Mouse (Mus musculus) thymus, adult 18-20 months (tissue): ENCODE measurements around the gene Cd59a.
"Not testable (repeated sequence)": the region's sequence is repeated elsewhere in the genome, so short reads cannot be mapped to it uniquely, and the experiment has no call there.

Experiments used
- DNase-seq, 2 experiments: peaks; one replicate each; pipeline ENCODE4 v3.0.0; 2022; ENCODE audit warnings: mixed read lengths in 2 of 2

The Cd59a gene

GRCm38 (mm10) chr2:104109528-104109927 lies 13.9 kb downstream of the Cd59a start:
- DNase-seq: no peak

- no peak for DNase-seq
Measured at GRCm38 (mm10) chr2:104110031-104110430, 14.4 kb downstream of the Cd59a start.

GRCm38 (mm10) chr2:104111170-104111797 lies 15.7 kb downstream of the Cd59a start:
- not testable (repeated sequence) for DNase-seq

- DNase-seq: not testable (repeated sequence)
Measured at GRCm38 (mm10) chr2:104113563-104113962, 18.0 kb downstream of the Cd59a start.

GRCm38 (mm10) chr2:104114898-104115297 lies 19.3 kb downstream of the Cd59a start:
- no peak for DNase-seq

GRCm38 (mm10) chr2:104117173-104117572 lies 21.6 kb downstream of the Cd59a start:
- not testable (repeated sequence) for DNase-seq

- DNase-seq: no peak
Measured at GRCm38 (mm10) chr2:104119097-104119496, 23.5 kb downstream of the Cd59a start.

GRCm38 (mm10) chr2:104120312-104120711 lies 24.7 kb downstream of the Cd59a start:
- DNase-seq: no peak

GRCm38 (mm10) chr2:104121681-104122504 lies 26.3 kb downstream of the Cd59a start:
- no peak for DNase-seq

- DNase-seq: peak; percentile 66 to 72
Measured at GRCm38 (mm10) chr2:104122505-104123378, 27.1 kb downstream of the Cd59a start, which contains the start of gene A930018P22Rik. A930018P22Rik (plus strand) TSS chr2:104122769.

- DNase-seq: no peak
Measured at GRCm38 (mm10) chr2:104123540-104123939, 27.9 kb downstream of the Cd59a start.

- no peak for DNase-seq
Measured at GRCm38 (mm10) chr2:104124071-104124470, 28.5 kb downstream of the Cd59a start.

- DNase-seq: no peak
Measured at GRCm38 (mm10) chr2:104128803-104129531, 33.4 kb downstream of the Cd59a start.

- DNase-seq: no peak
Measured at GRCm38 (mm10) chr2:104130165-104130564, 34.6 kb downstream of the Cd59a start.

GRCm38 (mm10) chr2:104130969-104131368 lies 35.4 kb downstream of the Cd59a start:
- no peak for DNase-seq

- DNase-seq: no peak
Measured at GRCm38 (mm10) chr2:104132266-104132859, 36.8 kb downstream of the Cd59a start.

GRCm38 (mm10) chr2:104133042-104133810 lies 37.6 kb downstream of the Cd59a start:
- no peak for DNase-seq

GRCm38 (mm10) chr2:104134150-104135056 lies 38.8 kb downstream of the Cd59a start:
- peak in 1 of 2 experiments; percentile 31 for DNase-seq

- no peak for DNase-seq
Measured at GRCm38 (mm10) chr2:104135920-104136319, 40.3 kb downstream of the Cd59a start.

- no peak for DNase-seq
Measured at GRCm38 (mm10) chr2:104142140-104142539, 46.5 kb downstream of the Cd59a start.
